Mouse (Mus musculus) megakaryocyte, embryonic 14.5 days (primary cell): ENCODE data around the gene Ugt1a6b.

Experiments
- FLI1 ChIP-seq: IDR thresholded peaks from 2 replicates; pipeline ENCODE4 v1.6.1; 2012; ENCODE audit warnings: low read length, inconsistent platforms, mixed read lengths
- GATA1 ChIP-seq: IDR thresholded peaks from 3 replicates; pipeline ENCODE4 v1.6.1; 2012; ENCODE audit warnings: mixed read lengths, low read length, inconsistent platforms, borderline replicate concordance

DNA sequence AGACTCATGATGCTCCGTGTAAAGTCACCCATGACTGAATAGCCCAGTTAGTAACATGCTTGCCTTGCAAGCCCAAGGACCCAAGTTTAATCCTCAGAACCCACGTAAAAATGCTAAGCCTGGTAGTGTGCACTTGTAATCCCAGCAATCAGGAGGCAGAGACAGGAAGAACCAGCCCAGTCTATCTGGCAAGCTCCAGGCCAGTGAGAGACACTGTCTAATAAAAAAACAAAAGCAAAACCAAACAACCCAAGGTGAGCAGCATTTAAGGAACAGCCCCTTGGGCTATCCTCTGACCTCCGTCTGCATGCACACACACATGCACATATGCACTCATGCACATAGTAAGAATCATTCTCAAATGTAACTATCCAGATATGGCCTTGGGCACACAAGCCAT lies 126.5 kb downstream of the Ugt1a6b start:
- TF ChIP-seq GATA1 = no peak
- TF ChIP-seq FLI1 = no peak
